Mouse (Mus musculus) kidney, postnatal 0 days (tissue): ENCODE measurements at regions not wholly inside any gene's neighbourhood (a gene's known extent, or its start where the extent isn't known, plus 50 kb on each side); places are given as distances from the start of the nearest gene placed in this dataset.

ENCODE experiments used
- ATAC-seq: fragments of 200-750 bp; cut with Nextera tagmentation; replicated peaks from 2 replicates; pipeline ENCODE4 v1.8.0; 2017; ENCODE audit warnings: low read depth, moderate number of reproducible peaks, moderate TSS enrichment, moderate library complexity; ENCODE audit not compliant: low FRiP score
- DNase-seq: peaks from one replicate; pipeline ENCODE4 v3.0.0-alpha.2; 2016; ENCODE audit warnings: low spot score
- H3K27ac ChIP-seq: fragments of 300-500 bp; sonication (generic); 2 replicates; pipeline ENCODE4 v1.5.1; 2014; ENCODE audit warnings: mild to moderate bottlenecking
- H3K27me3 ChIP-seq: fragments of 300-500 bp; sonication (generic); 2 replicates; pipeline ENCODE4 v1.6.1; 2014; ENCODE audit warnings: low read length, mixed read lengths; ENCODE audit not compliant: insufficient read depth
- H3K36me3 ChIP-seq: fragments of 300-500 bp; sonication (generic); 2 replicates; pipeline ENCODE4 v1.6.1; 2014; ENCODE audit warnings: low read length, mixed read lengths; ENCODE audit not compliant: insufficient read depth
- H3K4me1 ChIP-seq: fragments of 300-500 bp; sonication (generic); replicated peaks from 2 replicates; pipeline ENCODE4 v1.6.1; 2014; ENCODE audit warnings: antibody characterized with exemption, low read length, mixed read lengths; ENCODE audit not compliant: insufficient read depth
- H3K4me2 ChIP-seq: fragments of 300-500 bp; sonication (generic); 2 replicates; pipeline ENCODE4 v1.6.1; 2014; ENCODE audit warnings: mild to moderate bottlenecking, low read length, moderate library complexity, mixed read lengths
- H3K4me3 ChIP-seq: fragments of 300-500 bp; sonication (generic); replicated peaks from 2 replicates; pipeline ENCODE4 v1.5.1; 2014; ENCODE audit warnings: low read depth, low read length
- H3K9ac ChIP-seq: fragments of 300-500 bp; sonication (generic); 2 replicates; pipeline ENCODE4 v1.6.1; 2014; ENCODE audit warnings: low read depth, low read length
- H3K9me3 ChIP-seq: fragments of 300-500 bp; sonication (generic); replicated peaks from 2 replicates; pipeline ENCODE4 v1.6.1; 2016; ENCODE audit warnings: low read length, inconsistent platforms, mixed read lengths
- CTCF ChIP-seq: IDR thresholded peaks from 2 replicates; pipeline ENCODE4 v1.5.1; 2016; ENCODE audit warnings: antibody characterized with exemption, low read depth, mild to moderate bottlenecking, moderate library complexity
- WGBS: fragments of 180-500 bp; shearing (Covaris S2); extraction: QIAGEN DNeasy Blood & Tissue Kit; methylation state at CpG from one replicate; pipeline ENCODE4 v1.1.7; 2014; 5-methylcytosine and 5-hydroxymethylcytosine counted together

GRCm38 (mm10) chrX:70820518-70820917 is 229.5 kb upstream of the Mamld1 start:
- no peak for DNase-seq
- WGBS: 94% methylated on average over 3 of the region's 3 CpGs

GRCm38 (mm10) chrX:70817771-70818170 is 232.3 kb upstream of the Mamld1 start:
- no peak overlapping the region for H3K27ac ChIP-seq
- TF ChIP-seq CTCF: no peak
- DNase-seq (no peak), ATAC-seq (no peak)
- no peak overlapping the region for H3K4me3 ChIP-seq
- no peaks in the 10 kb centered on the region for H3K27me3 ChIP-seq
- no peaks in the 10 kb centered on the region for H3K4me1 ChIP-seq
- H3K36me3 ChIP-seq: no peaks in the 10 kb centered on the region
- no peaks in the 10 kb centered on the region for H3K9me3 ChIP-seq
- no peak overlapping the region for H3K4me2 ChIP-seq
- WGBS: 70% methylated on average over 1 of the region's 1 CpGs
- no peak overlapping the region for H3K9ac ChIP-seq

More at GRCm38 (mm10) chrX:70820518-70820917, 229.5 kb upstream of the Mamld1 start:
- Histone ChIP-seq H3K36me3 (no peaks in the 10 kb centered on the region), H3K4me1 (no peaks in the 10 kb centered on the region), H3K4me3 (no peak overlapping the region), H3K9me3 (no peaks in the 10 kb centered on the region), H3K27me3 (no peaks in the 10 kb centered on the region), H3K27ac (no peak overlapping the region), H3K9ac (no peak overlapping the region), H3K4me2 (no peak overlapping the region)
- ATAC-seq: no peak
- TF ChIP-seq CTCF: no peak

GRCm38 (mm10) chrX:70816662-70817061 is 233.4 kb upstream of the Mamld1 start:
- Histone ChIP-seq H3K4me2 (no peak overlapping the region), H3K27me3 (no peaks in the 10 kb centered on the region), H3K9me3 (no peaks in the 10 kb centered on the region), H3K4me3 (no peak overlapping the region), H3K9ac (no peak overlapping the region), H3K36me3 (no peaks in the 10 kb centered on the region), H3K27ac (no peak overlapping the region), H3K4me1 (no peaks in the 10 kb centered on the region)
- ATAC-seq: no peak
- WGBS: 68% methylated on average over 3 of the region's 3 CpGs
- no peak for DNase-seq
- TF ChIP-seq CTCF: no peak

- no peak for DNase-seq
- Histone ChIP-seq H3K9ac (no peak overlapping the region), H3K9me3 (no peaks in the 10 kb centered on the region), H3K4me3 (no peak overlapping the region), H3K27me3 (no peaks in the 10 kb centered on the region), H3K4me1 (no peaks in the 10 kb centered on the region), H3K27ac (no peak overlapping the region), H3K36me3 (no peaks in the 10 kb centered on the region), H3K4me2 (no peak overlapping the region)
- no peak for TF ChIP-seq CTCF
- no peak for ATAC-seq
- 74% methylated on average over 3 of the region's 3 CpGs for WGBS
Measured at GRCm38 (mm10) chrX:70791796-70792195, 258.3 kb upstream of the Mamld1 start.

- Histone ChIP-seq H3K9ac (no peak overlapping the region), H3K27ac (no peak overlapping the region), H3K9me3 (no peaks in the 10 kb centered on the region), H3K4me2 (no peak overlapping the region), H3K4me1 (no peaks in the 10 kb centered on the region), H3K4me3 (no peak overlapping the region), H3K27me3 (no peaks in the 10 kb centered on the region), H3K36me3 (no peaks in the 10 kb centered on the region)
- TF ChIP-seq CTCF: no peak
- peak; percentile 0 for DNase-seq
- ATAC-seq: no peak
- WGBS: 72% methylated on average over 1 of the region's 1 CpGs
Measured at GRCm38 (mm10) chrX:70762862-70763261, 285.9 kb upstream of the Tmem185a start.

- no peaks in the 10 kb centered on the region for H3K4me1 ChIP-seq
- no peak overlapping the region for H3K4me3 ChIP-seq
- ATAC-seq (no peak), DNase-seq (no peak)
- WGBS: 69% methylated on average over 5 of the region's 5 CpGs
- H3K9ac ChIP-seq: no peak overlapping the region
- H3K36me3 ChIP-seq: no peaks in the 10 kb centered on the region
- H3K9me3 ChIP-seq: no peaks in the 10 kb centered on the region
- no peak overlapping the region for H3K4me2 ChIP-seq
- H3K27ac ChIP-seq: no peak overlapping the region
- TF ChIP-seq CTCF: peak; percentile 50
- H3K27me3 ChIP-seq: no peaks in the 10 kb centered on the region
Measured at GRCm38 (mm10) chrX:70713004-70713604, 236.1 kb upstream of the Tmem185a start.

GRCm38 (mm10) chrX:70682194-70682593 is 205.2 kb upstream of the Tmem185a start:
- H3K4me3 ChIP-seq: no peak overlapping the region
- H3K27ac ChIP-seq: no peak overlapping the region
- no peak for TF ChIP-seq CTCF
- H3K9ac ChIP-seq: no peak overlapping the region
- no peaks in the 10 kb centered on the region for H3K9me3 ChIP-seq
- DNase-seq: no peak
- H3K27me3 ChIP-seq: no peaks in the 10 kb centered on the region
- H3K36me3 ChIP-seq: no peaks in the 10 kb centered on the region
- no peak for ATAC-seq
- WGBS: 74% methylated on average over 3 of the region's 3 CpGs
- no peak overlapping the region for H3K4me2 ChIP-seq
- no peaks in the 10 kb centered on the region for H3K4me1 ChIP-seq
